Mouse (Mus musculus) E14TG2a.4 (cell line): Measurements from ENCODE around the gene Gpc6.

Experiments
- CTCF ChIP-seq: conservative IDR thresholded peaks from 2 replicates; pipeline ENCODE4 v1.5.1; 2014; ENCODE audit warnings: low read length
- POU5F1 ChIP-seq: IDR thresholded peaks from 2 replicates; pipeline ENCODE4 v1.6.1; 2014; ENCODE audit warnings: low read length, borderline replicate concordance

DNA sequence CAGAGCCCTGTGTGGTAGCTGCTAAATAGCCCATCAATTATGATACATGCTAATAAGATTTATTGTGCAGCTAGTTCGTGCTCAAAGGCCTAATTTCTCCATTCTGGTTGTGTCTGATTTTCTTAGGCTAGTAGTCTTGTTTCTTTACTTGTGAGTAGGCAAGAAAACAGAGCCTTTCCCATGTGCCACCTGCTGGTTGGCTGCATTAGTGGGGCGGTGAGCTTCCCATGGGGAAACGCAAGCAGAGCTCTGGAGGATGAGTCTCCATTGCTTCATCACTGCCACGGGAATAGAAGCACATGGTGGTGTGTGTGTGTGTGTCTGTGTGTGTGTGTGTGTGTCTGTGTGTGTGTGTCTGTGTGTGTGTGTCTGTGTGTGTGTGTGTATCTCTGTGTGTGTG lies 906.6 kb downstream of the Gpc6 start:
- no peak for TF ChIP-seq CTCF
- no peak for TF ChIP-seq POU5F1
